Comparison of ENCODE assay signal across 8 mouse cellular contexts in genomic region chr1:182086759-182087158, GRCm38 (mm10). TPM values are rescaled to one million over a fixed set of nuclear protein-coding genes. Genes with fewer than 3 reads are reported as not detected.
DNase-seq lines count a peak whose midpoint lies in the region; ATAC-seq lines count a peak whose summit lies in the region.

No protein-coding gene starts in this region.

- H3K4me1 ChIP-seq in kidney, embryonic 14.5 days (ENCODE audit: control insufficient read depth, insufficient read depth, low read length), result peaks cover 43% of the 10 kb centered on the region
- peaks cover 40% of the 10 kb centered on the region for H3K4me1 ChIP-seq in embryonic facial prominence, embryonic 14.5 days (ENCODE audit: control insufficient read depth, insufficient read depth, low read length)
- H3K4me1 ChIP-seq in hindbrain, embryonic 16.5 days (ENCODE audit: control insufficient read depth, insufficient read depth, low read depth, low read length), result peaks cover 29% of the 10 kb centered on the region
- H3K4me1 ChIP-seq in neural tube, embryonic 14.5 days (ENCODE audit: control insufficient read depth, insufficient read depth, low read length), result peaks cover 21% of the 10 kb centered on the region; the same call in 1 of the 2 replicates

- H3K27ac ChIP-seq in kidney, embryonic 14.5 days (ENCODE audit: low read depth, low read length), result no peak overlapping the region
- H3K27ac ChIP-seq in embryonic facial prominence, embryonic 14.5 days (replicated peaks; ENCODE audit: low read depth, low read length), result peak overlapping the region; percentile 13; the same call in 1 of the 2 replicates
- H3K27ac ChIP-seq in hindbrain, embryonic 16.5 days (ENCODE audit: low read depth, low read length), result no peak overlapping the region
- H3K27ac ChIP-seq in neural tube, embryonic 14.5 days (ENCODE audit: low read depth, low read length), result no peak overlapping the region

- WGBS in kidney, embryonic 14.5 days, result 49% methylated on average over 7 of the region's 7 CpGs
- 29% methylated on average over 7 of the region's 7 CpGs for WGBS in embryonic facial prominence, embryonic 14.5 days
- WGBS in hindbrain, embryonic 16.5 days, result 18% methylated on average over 7 of the region's 7 CpGs
- 37% methylated on average over 7 of the region's 7 CpGs for WGBS in neural tube, embryonic 14.5 days

- no peak for ATAC-seq in kidney, embryonic 14.5 days (ENCODE audit: low FRiP score, low TSS enrichment)
- no peak for ATAC-seq in embryonic facial prominence, embryonic 14.5 days (ENCODE audit: low read depth)
- ATAC-seq in hindbrain, embryonic 16.5 days, result peak; percentile 78
- peak; percentile 57; the same call in 1 of the 2 replicates for ATAC-seq in neural tube, embryonic 14.5 days (ENCODE audit: low read depth)
- ATAC-seq in erythroblast, adult 5-6 weeks (replicated peaks; ENCODE audit: low FRiP score, poor library complexity, severe bottlenecking), result no peak

- H3K4me3 ChIP-seq in kidney, embryonic 14.5 days (ENCODE audit: low read length), result no peak overlapping the region
- H3K4me3 ChIP-seq in embryonic facial prominence, embryonic 14.5 days (ENCODE audit: low read depth, low read length), result no peak overlapping the region
- no peak overlapping the region for H3K4me3 ChIP-seq in hindbrain, embryonic 16.5 days (ENCODE audit: low read length)
- H3K4me3 ChIP-seq in neural tube, embryonic 14.5 days (ENCODE audit: low read depth, low read length), result no peak overlapping the region

- H3K9me3 ChIP-seq in kidney, embryonic 14.5 days (ENCODE audit: control insufficient read depth, low read length), result no peaks in the 10 kb centered on the region
- H3K9me3 ChIP-seq in embryonic facial prominence, embryonic 14.5 days (ENCODE audit: control insufficient read depth, low read length), result no peaks in the 10 kb centered on the region
- no peaks in the 10 kb centered on the region for H3K9me3 ChIP-seq in hindbrain, embryonic 16.5 days (ENCODE audit: control insufficient read depth, low read length)
- H3K9me3 ChIP-seq in neural tube, embryonic 14.5 days (ENCODE audit: control insufficient read depth, low read length), result no peaks in the 10 kb centered on the region

- no peak overlapping the region for H3K4me2 ChIP-seq in kidney, embryonic 14.5 days (replicated peaks; ENCODE audit: low read depth, low read length)
- no peak overlapping the region for H3K4me2 ChIP-seq in embryonic facial prominence, embryonic 14.5 days (ENCODE audit: low read depth, low read length)
- no peak overlapping the region for H3K4me2 ChIP-seq in hindbrain, embryonic 16.5 days (ENCODE audit: low read length)
- H3K4me2 ChIP-seq in neural tube, embryonic 14.5 days (ENCODE audit: low read depth, low read length), result no peak overlapping the region

- H3K36me3 ChIP-seq in kidney, embryonic 14.5 days (ENCODE audit: control insufficient read depth, insufficient read depth, low read length), result no peaks in the 10 kb centered on the region
- H3K36me3 ChIP-seq in embryonic facial prominence, embryonic 14.5 days (ENCODE audit: control insufficient read depth, insufficient read depth, low read length), result no peaks in the 10 kb centered on the region
- H3K36me3 ChIP-seq in hindbrain, embryonic 16.5 days (ENCODE audit: control insufficient read depth, insufficient read depth, low read length), result no peaks in the 10 kb centered on the region
- no peaks in the 10 kb centered on the region for H3K36me3 ChIP-seq in neural tube, embryonic 14.5 days (ENCODE audit: control insufficient read depth, insufficient read depth, low read length)

- H3K27me3 ChIP-seq in kidney, embryonic 14.5 days (ENCODE audit: control insufficient read depth, insufficient read depth, low read length), result no peaks in the 10 kb centered on the region
- no peaks in the 10 kb centered on the region for H3K27me3 ChIP-seq in embryonic facial prominence, embryonic 14.5 days (replicated peaks; ENCODE audit: control insufficient read depth, insufficient read depth, low read length)
- no peaks in the 10 kb centered on the region for H3K27me3 ChIP-seq in hindbrain, embryonic 16.5 days (replicated peaks; ENCODE audit: control insufficient read depth, insufficient read depth, low read length)
- H3K27me3 ChIP-seq in neural tube, embryonic 14.5 days (ENCODE audit: control insufficient read depth, insufficient read depth, low read length), result no peaks in the 10 kb centered on the region

- peak; percentile 55 for DNase-seq in kidney, postnatal 14 days
- DNase-seq in embryonic facial prominence, embryonic 14.5 days (ENCODE audit: low spot score), result peak; percentile 56
- no peak for DNase-seq in yolk sac, embryonic 10.5 days (ENCODE audit: low spot score)
- DNase-seq in kidney, adult 18-20 months, result no peak

- H3K9ac ChIP-seq in kidney, embryonic 14.5 days (ENCODE audit: low read depth, low read length), result no peak overlapping the region
- no peak overlapping the region for H3K9ac ChIP-seq in embryonic facial prominence, embryonic 14.5 days (ENCODE audit: low read depth, low read length)
- H3K9ac ChIP-seq in hindbrain, embryonic 16.5 days (ENCODE audit: low read depth, low read length), result no peak overlapping the region
- H3K9ac ChIP-seq in neural tube, embryonic 14.5 days (replicated peaks; ENCODE audit: low read depth, low read length), result no peak overlapping the region

RNA-seq across cellular contexts. Expression of gene Srp9, which starts 37.8 kb away (rescaled TPM):
- 155 and 197 TPM in 2 replicates for polyA plus RNA-seq in kidney, embryonic 14.5 days (2014; fragmentation: Nextera tagmentation; extraction: Ambion mirVana)
- 166 and 175 TPM in 2 replicates for polyA plus RNA-seq in embryonic facial prominence, embryonic 14.5 days (2014; fragmentation: Nextera tagmentation; extraction: Ambion mirVana)
- 125 and 134 TPM in 2 replicates for polyA plus RNA-seq in hindbrain, embryonic 16.5 days (2015; fragmentation: Nextera tagmentation; extraction: Ambion mirVana)
- 151 and 153 TPM in 2 replicates for polyA plus RNA-seq in neural tube, embryonic 14.5 days (2014; fragmentation: Nextera tagmentation; extraction: Ambion mirVana)
- 33.4 and 50.4 TPM in 2 replicates for total RNA-seq in erythroblast, adult 5-6 weeks (2015; ENCODE audit: low replicate concordance)
- 21.3 and 21.4 TPM in 2 replicates for total RNA-seq in erythroblast, adult 5-6 weeks (2017; ENCODE audit: low replicate concordance)

Comparison
In these comparisons a context has a peak if more than half of its experiments do, and no peak if none do; other contexts are left out.
1. DNase-seq: peak in kidney, postnatal 14 days (single experiment) and embryonic facial prominence, embryonic 14.5 days (single experiment); none in yolk sac, embryonic 10.5 days (single experiment) and kidney, adult 18-20 months (single experiment).
2. ATAC-seq: peak in hindbrain, embryonic 16.5 days (single experiment) and neural tube, embryonic 14.5 days (single experiment); none in kidney, embryonic 14.5 days (single experiment), embryonic facial prominence, embryonic 14.5 days (single experiment) and erythroblast, adult 5-6 weeks (single experiment).